Mouse (Mus musculus) B cell, adult 62 days (primary cell): Measurements from ENCODE around the gene Slc4a1ap. TPM values are rescaled to one million over a fixed set of nuclear protein-coding genes. Genes with fewer than 3 reads are reported as not detected.

Experiments
- total RNA-seq: library from RNA; stranded (reverse); gene quantifications from 4 replicates; pipeline ENCODE4 v1.2.4, GENCODE M21; 2023

Slc4a1ap gene
- 73.9 to 86.4 TPM (median 82.0 TPM) in 4 replicates for total RNA-seq

GRCm38 (mm10) chr5:31526354-31527116, at the start of gene Slc4a1ap:
Gene Slc4a1ap, plus strand, starts transcription at chr5:31526995.

GRCm38 (mm10) chr5:31485440-31485839, 41.4 kb upstream of the Slc4a1ap start, which contains the start of gene 4930548H24Rik:
Gene 4930548H24Rik, plus strand, starts transcription at chr5:31485740.

GRCm38 (mm10) chr5:31494513-31495297, 32.1 kb upstream of the Slc4a1ap start, which contains the start of gene Gpn1:
Gene Gpn1, plus strand, starts transcription at chr5:31494741.

GRCm38 (mm10) chr5:31527707-31528106, 912 bp downstream of the Slc4a1ap start, which contains the start of gene Supt7l:
Gene Supt7l, minus strand, starts transcription at chr5:31527807.

GRCm38 (mm10) chr5:31596481-31597429, 70.0 kb downstream of the Slc4a1ap start, which contains the start of gene Mrpl33:
Gene Mrpl33, plus strand, starts transcription at chr5:31596935.

Other genes starting within 250 kb of the Slc4a1ap start
- gene Ift172, start 235.9 kb upstream of the Slc4a1ap start, total RNA-seq = 35.4 to 45.0 TPM (median 40.9 TPM) in 4 replicates
- 0.63 to 3.9 TPM (median 1.9 TPM) in 4 replicates for gene Fndc4, start 230.9 kb upstream of the Slc4a1ap start, total RNA-seq
- 0.24 TPM in 1 of 4 replicates, not detected in the others for gene Gckr, start 229.6 kb upstream of the Slc4a1ap start, total RNA-seq
- gene Zfp512, start 74.6 kb upstream of the Slc4a1ap start, total RNA-seq = 39.7 to 44.4 TPM (median 41.8 TPM) in 4 replicates
- gene 4930548H24Rik, start 41.3 kb upstream of the Slc4a1ap start, total RNA-seq = 1.4 to 1.6 TPM (median 1.5 TPM) in 4 replicates
- 51.8 to 60.6 TPM (median 54.0 TPM) in 4 replicates for gene Gpn1, start 32.3 kb upstream of the Slc4a1ap start, total RNA-seq
- 25.6 to 28.9 TPM (median 28.4 TPM) in 4 replicates for gene Supt7l, start 812 bp downstream of the Slc4a1ap start, total RNA-seq
- 75.7 to 80.4 TPM (median 76.2 TPM) in 4 replicates for gene Mrpl33, start 69.9 kb downstream of the Slc4a1ap start, total RNA-seq
- gene Rbks, start 170.6 kb downstream of the Slc4a1ap start, total RNA-seq = 7.8 to 12.4 TPM (median 11.1 TPM) in 4 replicates
- 56.6 to 66.5 TPM (median 62.0 TPM) in 4 replicates for gene Babam2, start 170.7 kb downstream of the Slc4a1ap start, total RNA-seq